Mouse (Mus musculus) right cerebral cortex, postnatal 10 days (tissue): ENCODE results near the gene Pigu.

Source experiments
- DNase-seq, 2 experiments: peaks; one replicate each; pipeline ENCODE4 v3.0.0; 2021; ENCODE audit warnings: low spot score in 2 of 2

Pigu gene

DNA sequence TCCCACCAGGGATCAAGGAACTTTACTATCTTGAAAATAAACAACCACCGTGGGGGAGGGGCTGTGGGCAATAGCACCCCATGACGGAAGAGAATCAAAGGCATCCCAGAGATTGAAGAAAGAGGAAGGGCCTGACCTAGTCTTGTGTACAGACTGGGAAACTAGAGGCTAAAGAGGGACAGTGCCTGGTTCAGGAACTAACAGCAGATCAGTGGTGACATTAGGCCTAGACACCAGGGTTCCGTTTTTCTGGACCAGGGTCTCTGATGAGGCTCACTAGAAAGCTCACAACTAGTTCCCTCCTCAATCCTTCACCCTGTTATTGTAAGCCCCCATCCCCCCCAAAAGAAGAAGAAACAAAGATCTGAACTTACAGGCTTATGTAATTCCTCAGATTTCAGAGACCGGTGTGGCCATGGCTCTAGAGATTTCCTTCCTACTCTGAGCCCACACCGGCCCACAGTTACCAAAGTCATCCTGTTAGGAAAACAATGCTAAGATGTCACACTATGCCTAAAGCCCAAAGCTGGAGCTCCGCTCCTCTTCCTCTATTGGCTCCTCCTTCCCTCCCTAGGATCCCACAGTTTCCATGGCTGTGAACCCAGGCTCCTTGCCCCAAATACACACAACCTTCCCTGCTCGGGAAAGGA, 10.5 kb upstream of the Pigu start:
- no peak for DNase-seq

DNA sequence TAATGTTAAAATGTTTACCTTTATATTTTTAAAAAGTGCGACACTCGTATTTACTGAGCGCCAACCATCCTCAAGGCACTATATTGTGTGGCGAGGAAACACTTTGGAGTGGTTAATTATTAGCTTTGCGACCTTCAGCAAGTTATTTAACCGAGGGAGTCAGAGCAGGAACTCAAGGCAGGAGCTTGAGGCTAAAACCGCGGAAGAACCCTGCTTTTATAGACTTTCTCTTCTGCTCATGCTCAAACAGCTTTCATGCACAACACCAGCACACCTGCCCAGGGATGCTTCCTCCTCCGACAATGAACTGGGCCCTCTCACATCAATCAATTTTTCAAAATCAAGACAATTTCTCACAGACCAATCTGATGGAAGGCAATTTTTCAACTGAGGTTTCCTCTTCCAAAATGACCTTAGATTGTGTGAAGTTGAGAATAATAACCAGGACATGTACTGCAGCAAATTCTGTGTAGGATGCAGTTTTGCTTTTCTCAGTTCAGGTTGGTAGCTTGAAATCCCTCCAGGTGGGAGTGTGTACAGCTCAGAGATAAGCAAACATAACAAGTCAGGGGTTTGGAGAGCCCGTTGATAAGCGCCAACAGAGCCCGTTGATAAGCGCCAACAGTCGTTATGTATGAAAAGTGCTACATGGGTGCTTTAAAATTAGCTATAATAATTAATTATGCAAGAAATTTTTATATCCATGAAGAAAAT, 613 bp upstream of the Pigu start:
- DNase-seq, result peak; percentile 25 to 43

DNA sequence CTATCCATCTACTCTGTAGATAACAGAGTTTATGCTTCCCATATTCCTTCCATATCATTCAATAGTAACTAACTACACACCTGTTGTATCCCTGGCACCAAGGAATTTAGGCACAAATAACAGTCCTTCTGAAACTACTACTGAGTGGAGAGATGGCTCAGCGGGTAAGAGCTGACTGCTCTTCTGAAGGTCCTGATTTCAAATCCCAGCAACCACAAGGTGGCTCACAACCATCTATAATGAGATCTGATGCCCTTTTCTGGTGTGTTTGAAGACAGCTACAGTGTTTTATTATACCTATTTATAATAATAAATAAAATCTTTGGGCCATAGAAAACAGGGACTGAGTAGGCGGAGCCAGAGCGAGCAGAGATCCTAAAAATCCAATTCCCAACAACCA, 2.8 kb downstream of the Pigu start:
- DNase-seq, result no peak

DNA sequence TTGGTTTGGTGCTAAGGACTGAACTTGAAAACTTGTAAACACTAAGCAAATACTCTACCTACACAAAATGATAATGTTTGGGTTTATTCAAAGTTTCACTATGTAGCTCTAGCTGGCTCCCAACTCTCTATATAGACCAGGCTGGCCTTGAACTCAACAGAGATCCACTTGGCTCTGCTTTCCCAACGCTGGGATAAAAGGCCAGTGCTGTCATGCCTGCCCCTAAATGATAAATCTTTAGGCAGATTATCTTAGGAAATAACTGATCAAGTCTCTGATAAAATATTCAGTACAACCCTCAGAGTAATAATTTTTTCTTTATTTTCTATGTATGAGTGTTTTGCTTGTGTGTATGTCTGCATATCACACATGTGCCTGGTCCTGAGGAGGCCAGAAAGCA, 10.6 kb downstream of the Pigu start:
- DNase-seq, result no peak

DNA sequence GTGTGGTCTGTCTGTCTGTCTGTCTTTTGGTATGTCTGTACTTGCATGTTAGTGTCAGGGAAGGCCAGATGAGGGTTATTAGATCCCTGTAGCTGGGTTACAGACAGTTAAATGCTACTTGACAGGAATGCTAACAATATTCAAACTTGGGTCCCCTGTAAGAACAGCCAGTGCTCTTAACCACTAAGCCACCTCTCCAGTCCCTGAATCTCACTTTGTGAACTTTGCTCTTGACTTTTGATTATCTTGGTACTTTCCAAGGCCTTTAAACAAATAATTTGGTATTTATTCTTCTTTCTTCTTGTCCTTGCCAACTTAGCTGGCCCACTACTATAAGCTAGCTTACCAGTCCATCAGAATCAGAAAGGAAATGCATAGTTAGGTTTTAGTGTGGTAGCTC, 17.1 kb downstream of the Pigu start:
- DNase-seq, result no peak

DNA sequence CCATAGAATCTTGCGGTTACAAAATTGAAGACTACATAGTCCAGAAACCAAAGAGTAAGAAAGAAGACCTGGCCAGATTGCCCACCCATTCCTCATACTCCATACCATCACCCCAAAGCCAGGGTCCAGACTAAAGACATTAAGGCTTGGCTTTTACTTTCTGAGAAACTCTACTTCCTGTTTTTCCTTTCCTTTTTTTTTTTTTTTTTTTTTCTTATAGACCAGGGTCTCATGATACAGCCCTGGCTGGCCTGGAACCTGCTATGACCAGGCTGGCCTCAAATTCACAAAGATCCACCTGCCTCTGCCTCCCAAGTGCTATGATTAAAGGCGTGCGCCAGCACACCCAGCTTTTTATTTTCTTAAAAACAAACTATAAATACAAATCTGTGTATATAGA, 21.0 kb downstream of the Pigu start:
- no peak for DNase-seq

DNA sequence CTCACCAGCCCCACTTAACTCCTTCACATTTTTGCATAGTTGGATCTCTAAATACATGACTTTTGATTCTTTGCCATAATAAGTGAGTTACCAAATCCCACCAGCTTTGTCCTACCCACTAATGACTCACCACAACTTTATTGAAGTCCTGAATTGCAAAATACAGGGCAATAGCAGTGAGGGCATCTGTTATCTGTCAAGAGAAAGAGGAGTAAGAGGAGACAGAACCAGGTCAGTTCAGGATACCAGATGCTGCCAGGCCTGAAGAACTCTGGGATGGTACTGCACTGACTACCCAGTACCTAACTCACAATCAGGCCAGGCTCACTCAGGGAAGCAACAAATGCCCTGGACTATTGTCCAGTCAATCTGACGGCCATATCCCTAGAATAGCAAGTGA, 22.0 kb downstream of the Pigu start:
- DNase-seq, result no peak

DNA sequence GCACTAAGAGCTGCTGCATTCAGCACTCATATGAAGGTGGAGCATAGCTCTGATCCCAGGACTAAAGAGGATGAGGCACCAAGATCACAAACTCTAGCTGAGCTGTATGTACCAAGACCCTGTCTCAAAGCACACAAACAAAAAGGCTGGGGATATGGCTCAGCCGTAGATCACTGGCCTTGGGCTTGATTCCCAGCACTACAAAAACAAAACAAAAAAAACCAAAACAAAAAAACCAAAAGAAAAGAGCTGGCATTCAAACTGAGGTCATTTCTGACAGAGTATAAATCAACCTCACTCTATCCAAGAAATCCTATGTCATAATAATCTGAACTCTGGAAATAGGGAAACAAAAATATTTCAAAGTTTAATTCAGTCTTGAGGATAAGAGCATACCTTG, 23.8 kb downstream of the Pigu start:
- no peak for DNase-seq

DNA sequence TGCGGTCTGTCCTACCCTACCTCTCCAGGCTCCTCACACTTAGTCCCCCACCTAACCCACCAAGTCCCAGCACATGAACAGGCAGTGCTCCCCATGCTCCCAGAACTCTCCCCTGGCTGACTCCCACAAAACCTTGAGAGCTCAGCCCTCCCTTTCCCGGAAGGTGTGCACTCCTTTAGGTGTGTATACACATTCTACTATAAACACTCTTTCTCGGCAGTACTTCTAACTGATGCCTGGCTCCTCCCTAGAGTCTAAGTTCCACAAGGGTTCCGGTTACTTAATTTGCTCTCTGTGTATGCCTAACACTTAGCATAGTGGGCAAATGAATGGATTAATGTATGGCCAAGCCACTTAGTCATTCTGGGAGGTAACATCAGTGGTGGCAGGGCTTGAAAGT, 25.9 kb downstream of the Pigu start:
- no peak for DNase-seq

DNA sequence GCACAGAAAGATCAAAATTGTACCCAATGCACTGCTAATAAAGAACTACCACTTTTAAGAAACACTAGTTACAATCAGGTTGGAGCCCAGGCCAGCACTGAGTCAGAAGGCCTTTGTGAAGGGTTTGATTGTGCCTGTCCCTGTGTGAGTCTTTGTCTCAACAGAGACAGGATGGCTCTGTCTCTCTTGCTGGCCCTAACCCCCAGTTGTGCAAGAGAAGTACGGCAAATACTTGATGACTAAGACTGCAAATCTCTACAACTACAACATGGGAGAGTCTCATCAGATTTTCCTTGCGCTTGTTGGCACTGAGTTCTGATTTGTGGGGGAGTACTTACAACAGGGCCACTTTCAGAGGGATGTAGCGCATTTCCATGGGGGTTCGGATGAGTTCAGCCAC, 26.4 kb downstream of the Pigu start:
- no peak for DNase-seq

DNA sequence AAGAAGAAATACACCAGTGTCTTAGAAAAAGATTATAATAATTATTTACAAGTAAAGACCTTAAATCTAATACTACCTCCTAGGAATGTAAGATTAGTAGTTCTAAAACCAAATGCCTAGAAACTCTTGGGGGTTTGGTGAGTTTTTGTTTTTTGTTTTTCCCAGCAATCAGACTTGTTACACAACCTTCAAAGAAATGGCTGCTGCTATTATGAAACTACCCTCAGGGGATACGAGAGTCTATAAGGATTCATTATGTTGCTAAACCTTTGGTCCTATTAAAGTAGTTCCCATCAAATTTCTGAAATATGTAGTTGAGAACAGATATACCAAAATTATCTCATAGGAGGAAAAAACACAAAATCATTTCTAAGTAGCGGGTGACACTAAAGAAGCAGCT, 27.5 kb downstream of the Pigu start:
- no peak for DNase-seq

DNA sequence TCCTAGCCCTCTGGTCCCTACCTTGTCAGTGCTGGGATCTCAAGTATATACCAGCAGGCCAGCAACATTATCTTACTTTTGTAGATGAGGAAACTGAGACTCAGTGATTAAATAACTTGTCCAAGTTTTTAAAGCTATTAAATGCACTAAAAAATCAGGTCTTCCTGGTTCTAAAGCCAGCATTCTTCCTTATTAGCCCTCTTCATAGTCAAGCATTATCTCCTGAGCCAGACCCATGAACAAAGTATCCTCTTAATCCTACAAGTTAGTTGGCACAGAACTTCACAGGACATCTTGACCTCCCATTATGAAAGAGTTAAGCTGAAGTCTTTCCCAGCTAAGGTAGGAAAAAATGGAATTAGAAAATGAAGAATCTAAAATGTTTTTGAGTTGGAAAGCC, 28.3 kb downstream of the Pigu start:
- DNase-seq, result no peak

DNA sequence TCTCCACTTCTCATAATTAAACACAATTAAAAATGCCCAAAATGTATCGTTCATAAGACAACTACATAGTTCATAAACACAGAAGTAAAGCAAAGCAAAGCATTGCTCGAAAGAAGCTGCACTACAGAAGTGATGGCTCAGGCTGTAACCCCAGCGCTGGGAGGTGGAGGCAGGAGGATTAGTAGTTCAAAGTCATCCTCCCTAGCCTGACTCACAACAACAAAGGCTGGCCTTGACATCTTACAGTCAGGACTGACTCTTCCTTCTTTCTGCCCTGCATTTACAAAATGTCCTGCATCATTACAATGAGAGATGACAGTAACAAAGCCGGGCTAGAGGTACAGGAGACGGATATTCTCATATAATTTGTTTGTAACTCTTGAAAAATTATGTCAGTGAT, 29.3 kb downstream of the Pigu start:
- no peak for DNase-seq

DNA sequence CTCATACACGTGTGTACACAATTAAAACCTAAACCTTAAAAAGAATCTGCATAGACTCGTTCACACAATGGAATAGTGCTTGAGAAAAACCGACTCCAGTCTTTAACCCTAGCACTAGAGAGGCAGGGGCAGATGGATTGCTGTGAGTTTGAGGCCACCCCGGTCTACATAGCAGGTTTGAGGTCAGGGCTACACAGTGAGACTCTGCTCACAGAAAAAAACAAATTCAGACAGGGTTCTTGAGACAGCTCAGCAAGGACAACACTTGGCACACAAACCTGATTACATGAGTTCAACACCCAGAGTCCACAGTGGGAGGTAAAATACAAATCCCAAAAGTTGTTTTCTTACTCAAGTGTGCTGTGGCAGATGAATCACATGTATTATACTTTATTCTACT, 31.2 kb downstream of the Pigu start:
- DNase-seq, result no peak

DNA sequence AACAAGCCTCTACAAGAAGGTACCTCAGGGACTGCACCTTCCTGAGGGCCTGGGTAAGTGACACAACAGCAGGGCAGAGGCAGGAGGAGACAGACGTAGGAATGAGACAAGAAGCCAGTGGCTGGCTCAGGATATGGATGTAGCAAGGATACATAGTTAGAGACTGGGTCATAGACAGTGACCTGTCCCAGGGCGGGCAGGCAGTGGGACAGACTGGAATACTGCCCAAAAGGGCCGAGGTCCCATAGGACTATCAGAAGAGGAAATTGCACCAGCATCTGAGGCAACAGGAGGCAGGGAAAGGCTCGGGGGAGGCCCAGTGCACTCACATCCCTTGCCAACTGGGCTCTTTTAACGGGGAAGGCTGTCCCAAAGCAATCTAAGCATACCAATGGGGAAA, 36.6 kb downstream of the Pigu start:
- no peak for DNase-seq

DNA sequence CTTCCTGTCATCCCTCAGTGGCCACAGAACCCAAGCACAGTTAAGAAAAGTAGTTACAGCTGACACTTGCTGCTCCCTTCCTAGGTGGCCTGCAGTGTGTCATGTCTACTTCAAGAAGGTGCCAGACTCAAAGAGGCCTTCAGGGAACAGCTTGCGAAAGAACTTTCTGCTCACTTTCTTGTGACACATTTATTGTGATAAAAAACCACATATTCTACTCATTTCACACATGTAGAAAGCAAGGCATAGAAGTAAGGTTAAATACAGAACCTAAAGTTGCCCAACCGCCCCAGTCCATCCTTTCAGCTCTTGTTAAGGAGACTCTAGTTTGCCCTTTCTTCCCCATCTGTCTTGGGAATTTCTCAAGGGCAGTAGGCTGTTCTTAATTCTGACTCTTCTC, 38.6 kb downstream of the Pigu start:
- no peak for DNase-seq

DNA sequence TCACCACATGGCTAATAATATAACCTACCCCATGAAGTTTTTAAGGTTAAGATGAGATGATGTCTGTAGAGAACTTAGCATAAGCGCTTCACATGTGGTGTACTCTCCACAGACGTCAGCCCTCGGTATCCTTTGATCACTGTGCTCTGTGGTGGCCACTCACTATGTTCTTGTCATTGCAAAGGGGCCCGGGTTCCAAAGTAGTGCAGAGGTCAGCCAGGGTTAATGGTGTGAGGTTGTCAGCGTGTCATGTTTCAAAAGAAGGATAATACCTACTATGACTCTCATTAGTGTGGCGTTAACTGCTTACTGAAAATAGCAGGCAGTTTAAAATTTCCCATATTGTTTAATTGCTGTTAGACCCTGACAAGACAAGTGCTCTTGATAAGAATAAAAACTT, 43.6 kb downstream of the Pigu start:
- no peak for DNase-seq

DNA sequence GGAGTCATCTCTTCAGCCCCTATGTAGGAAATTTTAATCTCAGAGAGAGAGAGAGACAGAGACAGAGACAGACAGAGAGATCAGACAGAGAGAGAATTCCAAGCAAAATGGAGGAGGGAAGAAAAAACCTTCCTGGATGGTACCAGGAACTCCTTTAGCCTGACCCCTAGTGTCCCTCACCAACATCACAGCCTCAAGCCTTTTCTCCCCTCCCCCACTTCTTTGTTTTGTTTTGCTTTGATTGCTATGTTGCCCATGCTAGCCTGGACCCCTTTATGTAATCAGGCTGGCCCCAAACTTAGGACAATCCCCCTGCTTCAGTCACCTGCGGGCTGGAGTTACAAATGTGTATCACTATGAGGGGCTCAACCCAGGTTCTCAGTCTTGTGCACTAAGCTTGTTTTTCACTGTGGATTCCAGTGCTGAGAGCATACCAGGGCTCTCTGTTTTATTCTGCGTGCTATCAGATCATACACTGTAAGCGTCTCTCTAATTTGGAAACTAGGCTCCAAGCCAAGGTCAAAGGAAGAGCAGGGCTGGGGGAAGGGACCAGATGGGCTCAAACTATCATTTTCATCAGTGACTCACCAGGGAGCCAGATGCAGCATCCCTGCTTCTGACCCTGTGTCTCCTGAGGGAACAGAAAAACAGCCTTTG, 48.2 kb downstream of the Pigu start:
- DNase-seq, result no peak

DNA sequence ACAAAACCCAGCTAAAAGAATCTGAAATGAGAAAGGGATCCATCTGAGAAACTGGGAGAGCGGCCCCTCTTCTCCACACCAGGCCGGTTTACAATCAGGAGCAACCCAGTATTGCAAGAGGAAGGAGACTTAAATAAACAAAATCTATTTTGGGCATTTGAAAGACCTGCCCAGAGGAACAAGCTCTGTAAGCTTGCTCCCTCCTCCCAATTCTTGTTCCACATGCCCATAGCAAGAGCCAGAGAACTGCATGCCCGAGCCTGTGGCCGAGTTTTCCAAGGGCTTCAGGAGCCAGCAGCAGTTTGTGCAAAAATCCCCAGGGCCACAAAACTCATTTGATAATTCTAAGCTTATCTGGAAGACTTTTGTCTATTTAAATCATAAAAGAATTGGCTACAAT, 57.7 kb downstream of the Pigu start:
- DNase-seq, result no peak

DNA sequence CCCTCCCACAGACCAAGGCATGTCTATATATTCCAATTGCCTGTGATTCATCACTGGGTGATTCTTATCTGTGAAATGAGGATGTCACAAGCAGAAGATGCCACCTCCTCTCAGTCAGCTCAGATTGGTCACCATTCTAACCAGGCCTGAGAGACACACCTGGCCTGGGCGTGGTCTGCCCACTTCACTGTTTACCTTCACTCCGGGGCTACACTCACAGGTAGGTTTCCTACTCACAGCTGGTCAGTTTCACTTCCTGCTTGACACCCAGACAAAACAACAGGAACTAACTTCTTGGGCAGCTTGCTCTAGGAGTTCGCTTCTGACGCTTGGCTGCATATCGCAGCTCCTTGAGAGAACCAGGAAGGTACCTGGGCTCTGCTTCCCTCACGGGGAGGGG, 61.8 kb downstream of the Pigu start:
- no peak for DNase-seq

DNA sequence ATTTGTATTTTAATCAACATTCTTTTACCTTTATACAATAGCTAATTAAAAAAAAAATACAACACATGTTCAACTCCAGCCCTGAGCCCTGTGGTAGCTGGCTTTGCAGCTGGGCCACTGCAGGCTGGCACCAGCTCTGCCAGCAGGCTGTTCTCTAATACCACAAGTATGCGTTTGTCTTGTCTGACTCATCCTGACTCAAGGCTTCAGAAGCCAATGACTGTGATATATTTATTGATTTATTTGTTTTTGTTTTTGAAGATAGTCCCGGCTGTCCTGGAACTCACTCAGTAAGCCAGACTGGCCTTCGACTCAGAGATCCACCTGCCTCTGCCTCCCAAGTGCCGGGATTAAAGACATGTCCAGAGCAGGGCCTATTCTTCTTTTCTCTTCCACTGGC, 63.3 kb downstream of the Pigu start:
- DNase-seq, result no peak

DNA sequence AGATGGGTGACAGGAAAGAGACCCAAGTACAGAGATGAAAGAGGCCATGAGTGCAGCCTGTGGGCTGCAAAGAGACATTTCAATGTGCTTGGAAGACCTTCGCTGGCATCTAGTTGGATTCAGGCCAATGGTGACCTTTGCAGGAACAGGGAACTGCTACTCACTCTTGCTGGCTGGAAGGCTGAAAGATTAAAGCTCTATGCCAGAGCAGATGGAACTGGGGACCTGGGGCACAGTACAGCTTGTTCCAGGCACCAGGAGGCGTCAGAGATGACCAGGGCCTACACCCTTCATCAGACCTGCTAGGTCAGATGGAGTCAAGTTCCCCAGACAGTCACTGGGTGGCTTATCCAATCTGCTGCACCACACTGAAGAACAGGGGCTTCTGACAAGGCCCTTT, 63.8 kb downstream of the Pigu start:
- no peak for DNase-seq

DNA sequence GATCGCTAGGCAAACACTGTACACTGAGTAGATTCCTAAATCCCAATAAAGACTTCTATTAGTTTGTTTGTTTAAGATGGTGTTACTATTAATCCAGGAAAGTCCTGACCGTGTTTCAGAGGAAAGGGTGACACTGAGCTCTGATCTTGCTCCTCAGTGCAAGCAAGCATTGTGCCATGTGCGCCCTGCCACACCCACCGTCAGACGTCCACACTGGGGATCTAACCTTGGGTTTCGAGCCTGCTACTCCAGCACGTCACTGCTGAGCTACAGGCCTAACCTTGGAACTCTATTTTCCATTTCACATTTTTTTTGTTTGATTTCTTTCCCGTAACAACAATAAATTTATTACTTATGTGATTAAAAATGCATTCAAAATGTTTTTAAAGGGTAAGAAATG, 67.2 kb downstream of the Pigu start:
- DNase-seq, result no peak
